Mouse (Mus musculus): ENCODE data around the gene Gm5767. TPM values are rescaled to one million over a fixed set of nuclear protein-coding genes. Genes with fewer than 3 reads are reported as not detected.
A peak's percentile ranks its signal among the peaks of the same experiment; 100 is the strongest.

Gm5767 gene
- polyA plus RNA-seq, 1 experiment = not detected

- Histone ChIP-seq H3K4me3 (ENCODE audit: extremely low read depth, insufficient read depth, insufficient read length) (no peak overlapping the region), H3K36me3 (ENCODE audit: control insufficient read depth, insufficient read depth, low read length) (no peaks in the 10 kb centered on the region), H3K27me3 (ENCODE audit: control insufficient read depth, insufficient read depth, low read length) (no peaks in the 10 kb centered on the region), H3K4me1 (ENCODE audit: control insufficient read depth, insufficient read depth, insufficient read length) (peaks cover 2% of the 10 kb centered on the region), H3K27ac (ENCODE audit: insufficient read depth, low read length) (no peak overlapping the region)
- WGBS = 36% methylated on average over 6 of the region's 6 CpGs
- DNase-seq (ENCODE audit: low read depth in 1 of 2, low spot score in 2 of 2) = no peak
- TF ChIP-seq POLR2A (IDR thresholded peaks at IDR 0.05; ENCODE audit: low read depth, low read length) (no peak), CTCF (IDR thresholded peaks at IDR 0.05; ENCODE audit: extremely low read depth, insufficient read depth, insufficient read length, insufficient replicate concordance) (no peak)
Observed at GRCm38 (mm10) chr16:8673343-8673742, 7.2 kb upstream of the Gm5767 start.

- Histone ChIP-seq H3K4me1 (ENCODE audit: control insufficient read depth, insufficient read depth, insufficient read length) (peaks cover 2% of the 10 kb centered on the region), H3K27me3 (ENCODE audit: control insufficient read depth, insufficient read depth, low read length) (no peaks in the 10 kb centered on the region), H3K4me3 (ENCODE audit: extremely low read depth, insufficient read depth, insufficient read length) (peak overlapping the region; percentile 29; the same call in 1 of the 2 replicates), H3K27ac (ENCODE audit: insufficient read depth, low read length) (no peak overlapping the region), H3K36me3 (ENCODE audit: control insufficient read depth, insufficient read depth, low read length) (no peaks in the 10 kb centered on the region)
- TF ChIP-seq CTCF (IDR thresholded peaks at IDR 0.05; ENCODE audit: extremely low read depth, insufficient read depth, insufficient read length, insufficient replicate concordance) = peak; percentile 84; the same call in 1 of the 2 replicates
- TF ChIP-seq POLR2A (IDR thresholded peaks at IDR 0.05; ENCODE audit: low read depth, low read length) = no peak
- DNase-seq (ENCODE audit: low read depth in 1 of 2, low spot score in 2 of 2) = peak; percentile 65 to 74
- WGBS = 3% methylated on average over 8 of the region's 8 CpGs
Observed at GRCm38 (mm10) chr16:8674165-8674564, 6.4 kb upstream of the Gm5767 start.

- 67% methylated on average over 8 of the region's 8 CpGs for WGBS
- no peak overlapping the region for H3K27ac ChIP-seq (ENCODE audit: insufficient read depth, low read length)
- H3K27me3 ChIP-seq (ENCODE audit: control insufficient read depth, insufficient read depth, low read length) = no peaks in the 10 kb centered on the region
- TF ChIP-seq POLR2A (IDR thresholded peaks at IDR 0.05; ENCODE audit: low read depth, low read length) = no peak
- TF ChIP-seq CTCF (IDR thresholded peaks at IDR 0.05; ENCODE audit: extremely low read depth, insufficient read depth, insufficient read length, insufficient replicate concordance) = no peak
- no peak overlapping the region for H3K4me3 ChIP-seq (ENCODE audit: extremely low read depth, insufficient read depth, insufficient read length)
- H3K4me1 ChIP-seq (ENCODE audit: control insufficient read depth, insufficient read depth, insufficient read length) = peaks cover 1% of the 10 kb centered on the region
- no peak for DNase-seq (ENCODE audit: low read depth in 1 of 2, low spot score in 2 of 2)
- no peaks in the 10 kb centered on the region for H3K36me3 ChIP-seq (ENCODE audit: control insufficient read depth, insufficient read depth, low read length)
Observed at GRCm38 (mm10) chr16:8675559-8675958, 5.0 kb upstream of the Gm5767 start.

- DNase-seq (ENCODE audit: low read depth in 1 of 2, low spot score in 2 of 2) = no peak
- H3K36me3 ChIP-seq (ENCODE audit: control insufficient read depth, insufficient read depth, low read length) = no peaks in the 10 kb centered on the region
- H3K4me1 ChIP-seq (ENCODE audit: control insufficient read depth, insufficient read depth, insufficient read length) = no peaks in the 10 kb centered on the region; the same call in 1 of the 2 replicates
- peak overlapping the region; percentile 28; the same call in 1 of the 2 replicates for H3K27ac ChIP-seq (ENCODE audit: insufficient read depth, low read length)
- WGBS = 71% methylated on average over 2 of the region's 2 CpGs
- no peak overlapping the region for H3K4me3 ChIP-seq (ENCODE audit: extremely low read depth, insufficient read depth, insufficient read length)
- H3K27me3 ChIP-seq (ENCODE audit: control insufficient read depth, insufficient read depth, low read length) = no peaks in the 10 kb centered on the region
- no peak for TF ChIP-seq POLR2A (IDR thresholded peaks at IDR 0.05; ENCODE audit: low read depth, low read length)
- TF ChIP-seq CTCF (IDR thresholded peaks at IDR 0.05; ENCODE audit: extremely low read depth, insufficient read depth, insufficient read length, insufficient replicate concordance) = no peak
Observed at GRCm38 (mm10) chr16:8676228-8676627, 4.3 kb upstream of the Gm5767 start.

- Histone ChIP-seq H3K4me1 (ENCODE audit: control insufficient read depth, insufficient read depth, insufficient read length) (no peaks in the 10 kb centered on the region), H3K27me3 (ENCODE audit: control insufficient read depth, insufficient read depth, low read length) (no peaks in the 10 kb centered on the region), H3K36me3 (ENCODE audit: control insufficient read depth, insufficient read depth, low read length) (no peaks in the 10 kb centered on the region), H3K4me3 (ENCODE audit: extremely low read depth, insufficient read depth, insufficient read length) (no peak overlapping the region), H3K27ac (ENCODE audit: insufficient read depth, low read length) (no peak overlapping the region)
- 55% methylated on average over 4 of the region's 4 CpGs for WGBS
- DNase-seq (ENCODE audit: low read depth in 1 of 2, low spot score in 2 of 2) = peak; percentile 22 to 45
- TF ChIP-seq POLR2A (IDR thresholded peaks at IDR 0.05; ENCODE audit: low read depth, low read length) (no peak), CTCF (IDR thresholded peaks at IDR 0.05; ENCODE audit: extremely low read depth, insufficient read depth, insufficient read length, insufficient replicate concordance) (peak; percentile 64; the same call in 1 of the 2 replicates)
Observed at GRCm38 (mm10) chr16:8676800-8677199, 3.8 kb upstream of the Gm5767 start.

GRCm38 (mm10) chr16:8678035-8678434, 2.5 kb upstream of the Gm5767 start:
- DNase-seq (ENCODE audit: low read depth in 1 of 2, low spot score in 2 of 2) = no peak
- no peak for TF ChIP-seq CTCF (IDR thresholded peaks at IDR 0.05; ENCODE audit: extremely low read depth, insufficient read depth, insufficient read length, insufficient replicate concordance)
- H3K4me1 ChIP-seq (ENCODE audit: control insufficient read depth, insufficient read depth, insufficient read length) = no peaks in the 10 kb centered on the region
- no peaks in the 10 kb centered on the region for H3K36me3 ChIP-seq (ENCODE audit: control insufficient read depth, insufficient read depth, low read length)
- 74% methylated on average over 5 of the region's 5 CpGs for WGBS
- H3K27me3 ChIP-seq (ENCODE audit: control insufficient read depth, insufficient read depth, low read length) = no peaks in the 10 kb centered on the region
- H3K27ac ChIP-seq (ENCODE audit: insufficient read depth, low read length) = peak overlapping the region; percentile 14; the same call in 1 of the 2 replicates
- H3K4me3 ChIP-seq (ENCODE audit: extremely low read depth, insufficient read depth, insufficient read length) = no peak overlapping the region

GRCm38 (mm10) chr16:8678676-8679075, 1.9 kb upstream of the Gm5767 start:
- no peak for TF ChIP-seq POLR2A (IDR thresholded peaks at IDR 0.05; ENCODE audit: low read depth, low read length)
- no peak for TF ChIP-seq CTCF (IDR thresholded peaks at IDR 0.05; ENCODE audit: extremely low read depth, insufficient read depth, insufficient read length, insufficient replicate concordance)
- 80% methylated on average over 4 of the region's 4 CpGs for WGBS

More at GRCm38 (mm10) chr16:8678676-8679075, 1.9 kb upstream of the Gm5767 start:
- H3K27ac ChIP-seq (ENCODE audit: insufficient read depth, low read length) = no peak overlapping the region
- H3K36me3 ChIP-seq (ENCODE audit: control insufficient read depth, insufficient read depth, low read length) = no peaks in the 10 kb centered on the region
- no peak overlapping the region for H3K4me3 ChIP-seq (ENCODE audit: extremely low read depth, insufficient read depth, insufficient read length)
- H3K27me3 ChIP-seq (ENCODE audit: control insufficient read depth, insufficient read depth, low read length) = no peaks in the 10 kb centered on the region
- no peak for DNase-seq (ENCODE audit: low read depth in 1 of 2, low spot score in 2 of 2)
- H3K4me1 ChIP-seq (ENCODE audit: control insufficient read depth, insufficient read depth, insufficient read length) = no peaks in the 10 kb centered on the region

Measured in spleen, adult 2 months (tissue).